Mouse (Mus musculus): ENCODE data around the gene Serpinf1.

DNA sequence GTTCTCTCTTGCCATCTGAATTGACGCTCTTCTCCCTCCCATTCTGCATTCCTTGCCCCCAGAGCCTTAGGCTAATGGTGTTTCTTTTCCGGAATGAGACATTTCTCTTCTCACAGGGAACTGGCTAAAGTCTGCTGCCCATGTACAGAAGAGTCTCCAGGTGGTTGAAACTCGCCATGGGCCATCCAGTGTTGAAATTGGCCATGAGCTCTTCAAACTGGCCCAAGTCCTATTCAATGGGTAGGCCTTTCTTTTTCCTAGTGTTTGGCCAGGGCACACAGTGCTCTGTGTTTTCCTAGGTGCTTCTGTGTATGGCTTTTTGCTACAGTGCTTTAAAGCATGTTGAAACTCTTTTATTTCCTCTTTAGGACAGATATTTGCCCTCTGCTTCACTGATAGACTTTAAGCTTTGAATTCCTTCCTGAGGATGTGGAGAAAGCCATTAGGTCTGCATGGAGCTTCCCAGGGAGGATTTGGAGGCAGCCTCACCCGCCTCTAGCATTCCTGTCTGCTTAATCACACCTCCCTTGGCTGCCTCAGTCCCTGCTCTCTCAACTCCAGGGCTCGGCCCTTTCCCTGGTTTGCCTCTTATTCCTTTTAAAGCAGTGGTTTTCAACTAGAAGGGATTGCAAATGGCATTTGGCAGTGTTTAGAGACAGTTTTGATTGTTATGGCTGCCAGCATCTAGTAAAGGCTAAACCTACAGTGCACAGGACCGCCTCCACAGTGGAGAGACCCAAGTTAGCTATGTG, 19.0 kb downstream of the Serpinf1 start:
- no peak for TF ChIP-seq CTCF (IDR thresholded peaks at IDR 0.05; ENCODE audit: low read depth)
- TF ChIP-seq EP300 (IDR thresholded peaks at IDR 0.05; ENCODE audit: low read depth), result no peak

Measured in liver, postnatal 0 days (tissue).